Mouse (Mus musculus) brain, embryonic 14.5 days (tissue): ENCODE results near the gene Fmnl1. TPM values are rescaled to one million over a fixed set of nuclear protein-coding genes. Genes with fewer than 3 reads are reported as not detected.

Source experiments
- DNase-seq: peaks from one replicate; pipeline ENCODE4 v3.0.0-alpha.2; 2011; ENCODE audit warnings: low read depth
- CTCF ChIP-seq: fragments of 200-500 bp; IDR thresholded peaks from 2 replicates; pipeline ENCODE4 v1.5.1; 2012; ENCODE audit warnings: inconsistent platforms, mild to moderate bottlenecking, moderate library complexity, borderline replicate concordance; ENCODE audit not compliant: insufficient read depth, insufficient read length; ENCODE audit errors: extremely low read depth
- POLR2A ChIP-seq: fragments of 200-500 bp; IDR thresholded peaks from 2 replicates; pipeline ENCODE4 v1.6.1; 2012; ENCODE audit warnings: mild to moderate bottlenecking, inconsistent platforms, borderline replicate concordance; ENCODE audit not compliant: poor library complexity, insufficient read depth, insufficient read length, severe bottlenecking; ENCODE audit errors: extremely low read depth
- polyA plus RNA-seq: library from polyadenylated mRNA; depleted of rRNA; stranded (reverse); fragments of >200 nt; gene quantifications from 2 replicates; pipeline ENCODE4 v1.2.3, GENCODE M21; 2012

The Fmnl1 gene
- polyA plus RNA-seq, 1 experiment = 28.6 TPM

- TF ChIP-seq POLR2A = no peak
- TF ChIP-seq CTCF = peak; percentile 24; the same call in 1 of the 2 replicates
- DNase-seq = no peak
Observed at GRCm38 (mm10) chr11:103162132-103162531, 8.8 kb upstream of the Fmnl1 start.

DNA sequence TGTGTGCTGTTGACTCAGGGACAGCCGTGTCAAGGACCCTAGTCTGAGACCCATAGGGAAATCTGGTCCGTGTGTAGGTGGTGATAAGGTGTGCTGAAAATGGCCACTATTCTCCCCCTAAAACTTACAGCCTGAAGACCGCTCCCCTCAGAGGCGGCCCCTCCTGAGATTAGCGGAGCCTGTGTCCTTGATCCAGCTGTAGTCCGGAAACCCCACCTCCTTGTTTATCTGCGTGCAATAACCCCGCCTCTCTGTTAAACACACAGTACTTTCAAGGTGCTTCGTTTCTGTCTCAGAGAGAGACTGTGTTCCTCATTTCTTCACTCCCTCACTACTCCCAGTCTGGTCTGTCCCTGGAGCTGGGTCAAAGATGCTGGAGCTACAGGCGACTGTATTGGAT is 6.5 kb upstream of the Fmnl1 start:
- DNase-seq = no peak
- TF ChIP-seq CTCF (no peak), POLR2A (no peak)

GRCm38 (mm10) chr11:103168690-103169390 is 2.1 kb upstream of the Fmnl1 start:
- DNase-seq = peak; percentile 79
- TF ChIP-seq CTCF (peak; percentile 88), POLR2A (no peak)

DNA sequence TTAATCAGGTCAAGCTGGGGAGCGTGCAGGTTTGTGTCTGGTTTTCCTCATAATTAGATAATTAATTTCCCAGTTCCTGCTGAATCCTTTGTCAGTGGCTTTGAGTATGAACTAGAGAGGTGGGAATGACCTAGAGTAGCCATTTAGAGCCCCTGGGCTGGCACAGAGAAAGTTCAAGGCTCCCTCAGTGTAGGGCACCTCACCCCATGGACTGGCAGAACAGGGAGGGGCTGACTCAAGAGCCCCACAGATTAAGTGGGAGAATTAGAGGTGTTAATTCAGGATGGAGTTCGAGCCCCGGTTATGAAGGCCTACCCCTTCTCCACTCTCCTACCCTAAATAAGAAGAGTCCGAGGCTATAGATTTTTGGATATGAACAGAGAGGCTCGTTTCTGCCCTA is 1.2 kb upstream of the Fmnl1 start:
- DNase-seq = no peak
- TF ChIP-seq POLR2A (no peak), CTCF (no peak)

DNA sequence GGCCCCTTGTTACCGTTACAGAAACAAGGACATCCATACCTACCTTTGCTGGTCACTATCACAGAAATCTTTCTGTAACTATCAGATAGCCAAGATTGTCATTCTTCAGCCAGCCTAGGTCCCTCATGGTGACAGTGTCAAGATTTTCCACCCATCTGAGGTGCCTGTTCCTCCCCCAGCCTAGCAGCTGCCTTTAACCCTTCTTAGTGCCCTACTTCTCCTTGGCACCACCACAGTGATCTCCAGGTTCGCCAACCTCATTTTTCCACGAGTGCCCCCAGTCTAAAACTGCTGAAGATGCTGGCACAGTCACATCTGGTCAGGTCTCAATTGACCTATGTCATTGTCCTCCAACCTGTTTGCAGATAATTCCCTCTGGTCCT is 805 bp upstream of the Fmnl1 start:
- TF ChIP-seq CTCF (no peak), POLR2A (no peak)

DNA sequence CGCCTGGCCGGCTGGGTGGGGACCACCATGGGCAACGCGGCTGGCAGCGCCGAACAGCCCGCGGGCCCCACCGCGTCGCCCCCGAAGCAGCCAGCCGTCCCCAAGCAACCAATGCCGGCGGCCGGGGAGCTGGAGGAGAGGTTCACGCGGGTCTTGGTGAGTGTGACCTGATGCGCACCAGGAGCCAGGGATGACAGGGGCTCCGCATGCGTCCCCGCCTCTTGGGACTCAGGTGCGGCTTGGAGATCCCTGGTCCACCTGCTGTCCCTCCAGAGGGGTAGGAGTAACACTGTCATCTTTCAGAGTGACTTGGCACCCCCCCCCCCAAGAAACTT is 346 bp downstream of the Fmnl1 start:
- TF ChIP-seq POLR2A (no peak), CTCF (no peak)
- DNase-seq = no peak

More for the DNA sequence above, 805 bp upstream of the Fmnl1 start:
- no peak for DNase-seq

GRCm38 (mm10) chr11:103171703-103172391 is 940 bp downstream of the Fmnl1 start:
- no peak for TF ChIP-seq POLR2A
- TF ChIP-seq CTCF = no peak
- no peak for DNase-seq

DNA sequence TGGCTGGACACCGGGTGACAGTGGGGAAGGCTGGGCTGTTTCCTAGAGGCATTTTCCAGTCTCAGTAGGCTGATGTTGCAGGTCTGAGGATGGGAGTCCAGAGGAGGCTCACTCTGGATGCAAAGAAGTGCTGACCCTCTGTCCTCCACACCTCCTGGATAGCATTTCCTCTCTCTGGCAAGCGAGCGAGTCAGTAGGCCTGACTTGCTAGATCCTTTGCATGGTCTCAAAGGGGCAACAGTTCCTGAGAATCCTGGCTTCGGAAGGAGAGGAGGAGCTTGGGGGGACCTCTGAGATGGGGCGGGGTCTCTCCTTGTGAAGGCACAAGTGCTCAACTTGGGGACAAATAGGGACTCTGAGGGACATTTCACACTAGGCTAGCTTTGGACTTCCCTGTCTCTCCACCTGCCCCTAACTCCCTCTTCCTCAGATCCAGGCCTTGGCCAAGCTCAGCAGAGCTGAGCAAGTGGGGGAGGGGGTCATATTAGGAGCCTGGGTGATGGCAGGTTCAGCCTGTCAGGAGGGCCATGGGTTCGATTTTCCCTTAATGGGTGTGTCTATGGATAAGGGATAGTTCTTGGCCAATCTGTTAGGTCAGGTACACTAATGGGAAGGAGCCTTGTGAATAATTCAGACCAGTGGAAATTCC is 1.6 kb downstream of the Fmnl1 start:
- TF ChIP-seq CTCF = no peak
- no peak for TF ChIP-seq POLR2A
- no peak for DNase-seq

DNA sequence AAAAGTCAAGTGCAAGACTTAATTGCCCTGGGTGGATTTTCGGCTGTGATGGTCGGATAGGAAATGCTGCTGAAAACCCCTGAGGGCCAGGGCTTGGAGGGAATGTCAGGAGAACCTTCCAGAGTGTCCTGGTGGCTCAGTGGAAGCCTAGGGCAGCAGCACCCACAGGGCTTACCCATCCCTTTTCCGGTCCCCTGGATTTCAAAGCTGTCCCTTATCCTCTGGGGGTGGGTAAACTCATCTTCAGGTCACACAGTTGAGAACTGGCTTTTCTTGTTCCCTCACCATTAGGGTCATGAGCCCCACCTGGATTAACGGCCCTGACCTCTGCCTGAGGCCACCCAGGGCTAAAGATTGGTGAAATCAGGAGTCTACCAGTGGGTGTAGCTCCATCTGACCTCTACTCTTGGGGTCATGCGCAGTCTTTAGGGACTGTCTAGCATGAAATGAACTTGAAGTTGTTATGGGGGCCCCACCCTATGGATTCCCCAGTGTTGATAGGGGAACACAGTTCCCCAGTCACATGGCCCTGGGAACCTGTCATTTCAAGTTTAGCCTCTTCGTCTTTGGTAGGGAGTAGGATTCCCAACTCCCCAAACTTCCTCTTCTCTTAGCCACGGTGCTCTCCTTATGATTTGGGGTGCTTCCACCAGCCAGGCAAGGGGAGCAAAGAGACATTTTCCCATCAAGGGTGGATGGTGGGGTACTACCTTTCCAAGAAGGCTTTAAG is 2.3 kb downstream of the Fmnl1 start:
- TF ChIP-seq CTCF (no peak), POLR2A (no peak)

DNA sequence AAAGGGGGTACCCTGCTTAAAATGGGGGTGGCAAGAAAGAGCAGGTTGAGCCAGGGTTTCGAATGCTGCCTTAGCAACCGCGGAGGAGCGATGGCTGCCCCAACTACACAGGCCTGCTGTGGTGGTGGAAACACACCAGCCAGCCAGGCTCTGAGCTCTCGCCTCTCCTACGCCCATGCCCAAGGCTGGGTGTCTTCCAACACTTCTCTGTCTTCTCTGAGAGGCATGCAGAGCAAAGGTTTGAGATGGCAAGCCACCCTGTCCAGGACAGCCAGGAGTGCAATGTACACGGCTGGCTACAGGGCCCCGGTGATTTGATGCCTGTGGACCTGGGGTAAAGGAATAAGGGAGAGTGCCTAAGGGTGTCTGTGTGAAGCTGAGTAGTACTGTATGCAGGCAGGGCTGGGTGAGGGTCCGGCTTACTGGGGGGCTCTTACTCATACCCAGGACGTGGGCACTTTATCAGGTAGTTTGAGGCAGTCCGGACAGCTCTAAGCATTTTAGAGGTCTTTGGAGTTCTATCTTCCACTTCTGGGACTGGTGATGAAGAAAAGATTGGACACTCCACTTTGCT is 3.0 kb downstream of the Fmnl1 start:
- DNase-seq = no peak
- TF ChIP-seq CTCF = no peak

More for the DNA sequence above, 2.3 kb downstream of the Fmnl1 start:
- DNase-seq = no peak

GRCm38 (mm10) chr11:103174411-103174832 is 3.5 kb downstream of the Fmnl1 start:
- no peak for DNase-seq
- TF ChIP-seq POLR2A (no peak), CTCF (no peak)
